Mouse (Mus musculus) naive thymus-derived CD4-positive, alpha-beta T cell, adult 2 months (primary cell): ENCODE data around the gene Pvalb.

ENCODE experiments used
- DNase-seq: peaks from one replicate; pipeline ENCODE4 v3.0.0-alpha.2; 2011; ENCODE audit warnings: low read depth

Pvalb gene

GRCm38 (mm10) chr15:78206312-78206711 lies at the start of gene Pvalb:
Gene Pvalb, minus strand, starts transcription at chr15:78206400.
- no peak for DNase-seq

GRCm38 (mm10) chr15:78254751-78255150 lies 48.6 kb upstream of the Pvalb start:
- no peak for DNase-seq

- DNase-seq, result peak; percentile 55
Measured at GRCm38 (mm10) chr15:78248410-78248809, 42.2 kb upstream of the Pvalb start.

GRCm38 (mm10) chr15:78247659-78248058 lies 41.5 kb upstream of the Pvalb start:
- no peak for DNase-seq

- DNase-seq, result no peak
Measured at GRCm38 (mm10) chr15:78246143-78247116, 40.2 kb upstream of the Pvalb start.

GRCm38 (mm10) chr15:78244695-78245492 lies 38.7 kb upstream of the Pvalb start, which contains the start of gene Ncf4:
Gene Ncf4, plus strand, starts transcription at chr15:78244801.
- peak; percentile 70 for DNase-seq

- DNase-seq, result no peak
Measured at GRCm38 (mm10) chr15:78243774-78244173, 37.6 kb upstream of the Pvalb start.

GRCm38 (mm10) chr15:78243061-78243460 lies 36.9 kb upstream of the Pvalb start:
- DNase-seq, result no peak

- no peak for DNase-seq
Measured at GRCm38 (mm10) chr15:78241335-78241734, 35.1 kb upstream of the Pvalb start.

- no peak for DNase-seq
Measured at GRCm38 (mm10) chr15:78239956-78240617, 33.9 kb upstream of the Pvalb start.

GRCm38 (mm10) chr15:78239453-78239852 lies 33.3 kb upstream of the Pvalb start:
- peak; percentile 89 for DNase-seq

GRCm38 (mm10) chr15:78234823-78235509 lies 28.8 kb upstream of the Pvalb start:
- DNase-seq, result no peak

GRCm38 (mm10) chr15:78231346-78232331 lies 25.4 kb upstream of the Pvalb start:
- DNase-seq, result no peak

- DNase-seq, result no peak
Measured at GRCm38 (mm10) chr15:78227816-78228215, 21.6 kb upstream of the Pvalb start.

GRCm38 (mm10) chr15:78215269-78215668 lies 9.1 kb upstream of the Pvalb start:
- no peak for DNase-seq

GRCm38 (mm10) chr15:78211367-78211766 lies 5.2 kb upstream of the Pvalb start:
- no peak for DNase-seq

GRCm38 (mm10) chr15:78210203-78210602 lies 4.0 kb upstream of the Pvalb start:
- no peak for DNase-seq

- DNase-seq, result no peak
Measured at GRCm38 (mm10) chr15:78205192-78205591, 1.0 kb downstream of the Pvalb start.

GRCm38 (mm10) chr15:78204053-78204847 lies 1.9 kb downstream of the Pvalb start:
- no peak for DNase-seq
